Mouse (Mus musculus) kidney, postnatal 4 days (tissue): ENCODE measurements at regions not wholly inside any gene's neighbourhood (a gene's known extent, or its start where the extent isn't known, plus 50 kb on each side); places are given as distances from the start of the nearest gene placed in this dataset.

ENCODE experiments used
- DNase-seq, 2 experiments: peaks; one replicate each; pipeline ENCODE4 v3.0.0; 2021; ENCODE audit warnings: mixed read lengths in 2 of 2

DNA sequence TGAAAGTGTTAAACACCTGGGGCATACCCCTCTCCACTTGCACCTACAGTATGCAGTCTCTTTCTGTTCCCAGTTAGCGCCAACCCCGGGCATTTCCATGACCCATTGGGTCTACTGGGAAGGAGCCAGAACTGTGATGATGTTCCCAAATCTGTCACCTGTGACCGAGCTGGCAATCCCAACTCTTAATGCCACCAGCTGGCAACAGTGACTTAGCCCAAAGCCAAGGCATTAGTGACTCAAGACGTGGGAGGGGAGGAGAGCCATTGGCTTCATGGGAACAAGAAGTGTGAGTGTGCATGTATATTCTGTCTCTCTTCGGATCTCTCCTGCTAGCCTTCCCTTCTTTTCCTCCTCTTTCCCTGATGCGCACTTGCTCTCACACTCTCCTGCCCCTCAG is 178.9 kb upstream of the Cadm1 start:
- DNase-seq: no peak

DNA sequence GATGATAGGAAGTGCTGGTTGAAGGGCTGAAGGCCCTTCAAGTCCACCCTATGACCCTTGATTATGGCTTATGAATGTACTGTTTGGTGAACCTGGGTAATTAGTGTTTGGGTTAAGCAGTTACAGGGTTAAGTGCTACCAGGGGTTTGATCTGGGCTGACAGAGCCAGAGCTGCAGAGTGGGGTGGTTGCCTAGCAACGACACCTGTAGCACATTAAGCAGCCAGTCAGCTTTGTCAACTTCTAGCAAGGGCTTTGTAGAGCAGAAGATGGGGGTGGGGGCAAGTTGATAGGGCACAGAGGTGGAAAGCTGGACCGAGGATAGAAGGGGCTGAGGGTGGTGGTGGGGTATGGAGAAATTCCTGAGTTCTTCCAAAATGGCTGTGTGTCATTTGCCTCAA is 177.0 kb upstream of the Cadm1 start:
- peak; percentile 40 to 60 for DNase-seq

DNA sequence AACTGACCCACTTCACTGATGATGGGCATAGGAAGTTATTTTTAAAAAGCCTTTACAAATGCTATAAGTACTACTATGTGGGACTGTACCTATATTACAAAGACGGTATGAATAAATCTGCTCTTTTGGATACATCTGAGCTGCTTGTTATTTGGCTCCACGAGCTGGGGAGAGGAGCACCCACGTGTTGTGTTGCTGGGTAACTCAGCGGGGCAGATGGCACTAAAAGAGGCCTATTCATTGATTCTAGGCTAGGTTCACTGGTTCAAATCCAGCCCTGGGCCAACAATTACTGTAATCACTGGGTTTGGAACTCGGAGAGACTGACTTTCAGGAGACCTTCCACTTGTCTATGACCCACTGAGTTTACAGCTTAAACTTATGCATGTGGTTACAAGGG is 176.0 kb upstream of the Cadm1 start:
- no peak for DNase-seq

DNA sequence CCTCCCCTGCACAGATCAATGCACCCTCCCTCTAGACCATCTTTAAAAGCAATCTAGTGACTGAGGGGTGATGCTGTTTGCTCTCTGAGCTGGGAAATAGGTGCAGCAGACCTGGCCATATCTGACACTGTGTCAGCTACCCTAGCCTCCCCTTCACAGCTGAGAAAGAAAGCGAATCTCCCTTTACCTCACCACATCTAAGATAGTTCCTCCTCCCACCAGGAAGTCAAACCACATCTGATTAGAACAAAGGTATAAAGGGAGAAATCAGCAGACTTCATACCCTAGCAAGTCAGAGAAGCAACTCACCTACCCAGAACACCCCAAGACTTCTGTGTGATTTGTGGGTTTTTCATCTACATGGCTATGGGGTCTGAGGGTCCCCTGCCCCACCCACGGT is 175.6 kb upstream of the Cadm1 start:
- DNase-seq: no peak

DNA sequence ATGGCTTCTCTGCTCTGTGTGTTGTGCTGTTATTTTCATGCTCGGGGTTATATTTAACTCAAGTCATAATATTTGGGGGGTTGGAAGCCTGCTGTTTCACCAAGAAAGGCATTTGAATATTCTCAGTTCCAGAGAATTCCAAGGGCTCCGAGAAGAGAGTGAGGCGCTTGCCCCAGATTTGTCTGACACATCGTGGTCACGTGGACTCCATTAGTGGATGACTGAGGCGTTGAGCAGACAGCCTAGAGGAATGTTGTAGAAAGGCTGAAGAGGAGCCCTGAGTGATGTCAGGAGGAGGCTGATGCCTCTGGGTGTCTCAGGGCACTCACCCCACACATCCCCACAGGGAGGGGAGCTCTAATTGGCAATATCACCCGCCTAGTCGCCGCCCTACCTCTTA is 175.1 kb upstream of the Cadm1 start:
- no peak for DNase-seq

DNA sequence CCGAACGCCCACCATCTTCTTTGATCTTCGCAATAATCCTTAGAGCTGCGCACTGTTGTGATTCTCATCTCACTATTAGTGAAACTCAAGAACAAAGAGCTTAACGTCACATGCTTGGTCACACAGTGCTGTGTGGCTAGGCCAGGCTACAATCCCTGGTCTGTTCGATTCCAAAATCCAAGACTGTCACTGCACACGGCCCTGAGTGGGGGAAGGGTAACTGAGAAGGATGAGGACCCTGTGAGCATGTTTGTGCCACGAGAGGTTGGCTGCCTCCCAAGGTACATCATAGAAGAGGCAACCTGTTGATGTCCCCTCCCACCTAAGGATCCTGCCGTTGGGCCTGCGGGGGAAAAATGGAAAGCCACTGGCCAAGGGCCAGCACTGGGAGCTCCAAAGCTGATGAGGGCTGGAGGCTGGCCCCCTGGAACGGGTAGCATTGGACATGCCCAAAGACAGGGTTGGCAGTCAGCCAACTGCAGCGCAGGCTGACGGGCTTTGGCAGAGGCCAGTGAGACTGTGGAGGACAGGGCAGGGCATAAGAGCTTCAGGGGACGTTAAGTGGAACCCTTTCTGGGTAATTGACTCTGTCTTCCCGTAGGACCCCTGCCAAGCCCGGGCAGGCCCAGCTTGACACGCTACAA is 172.1 kb upstream of the Cadm1 start:
- DNase-seq: peak; percentile 52 to 64

DNA sequence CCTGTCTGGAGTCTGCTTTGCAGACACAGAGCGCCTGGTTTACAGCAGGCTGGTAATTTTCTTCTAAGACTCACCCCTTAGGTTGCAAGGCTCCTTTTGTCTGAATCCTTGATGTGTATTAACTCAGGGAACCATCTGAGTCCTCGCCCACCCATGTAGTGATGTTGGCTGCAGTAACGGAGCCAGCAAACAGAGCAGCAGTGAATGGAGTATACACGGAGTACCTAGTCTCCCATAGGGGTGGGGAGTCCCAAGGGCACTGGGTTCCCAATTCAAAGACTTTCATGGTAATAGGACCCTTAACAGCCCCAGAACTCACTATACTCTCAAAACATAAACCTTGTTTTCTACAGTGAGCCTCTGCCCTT is 171.6 kb upstream of the Cadm1 start:
- no peak for DNase-seq

DNA sequence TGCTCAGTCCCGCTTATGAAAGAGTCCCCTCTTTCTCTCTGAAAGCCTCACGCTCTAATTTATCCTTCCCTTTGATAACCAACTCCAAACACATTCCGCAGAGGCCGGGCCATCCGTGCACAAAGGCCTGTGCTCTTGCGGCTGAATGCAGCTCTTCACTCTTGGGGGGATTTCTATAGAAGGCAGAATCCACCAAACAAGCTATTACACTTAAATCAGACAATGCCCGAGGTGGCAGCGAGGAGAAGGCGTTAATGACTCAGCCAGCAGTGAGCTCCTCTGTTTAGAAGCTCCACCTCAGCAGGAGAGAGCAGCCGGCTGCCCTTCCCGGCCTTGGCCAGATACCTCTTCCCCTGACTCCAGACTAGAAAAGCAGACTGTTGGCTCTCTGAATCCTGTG is 166.9 kb upstream of the Cadm1 start:
- no peak for DNase-seq

DNA sequence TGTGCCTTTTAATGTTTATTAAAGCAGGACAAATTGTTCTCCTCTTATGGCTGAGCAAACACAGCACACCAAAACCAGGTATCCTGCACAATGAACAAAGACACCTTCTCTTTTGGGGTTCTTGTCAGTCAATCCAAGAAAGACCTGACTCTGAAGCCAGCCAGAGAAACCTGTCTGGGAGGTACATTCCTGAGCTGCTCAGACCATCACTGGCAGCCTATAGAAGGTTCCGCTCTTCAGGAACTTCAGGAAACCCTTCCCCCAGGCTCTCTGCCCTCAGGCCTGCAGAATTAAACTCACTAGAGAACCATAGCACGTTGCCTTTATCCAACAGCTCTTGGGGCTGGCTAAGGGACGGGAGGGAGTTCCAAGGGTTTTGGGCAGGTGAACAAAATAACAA is 165.2 kb upstream of the Cadm1 start:
- DNase-seq: no peak

DNA sequence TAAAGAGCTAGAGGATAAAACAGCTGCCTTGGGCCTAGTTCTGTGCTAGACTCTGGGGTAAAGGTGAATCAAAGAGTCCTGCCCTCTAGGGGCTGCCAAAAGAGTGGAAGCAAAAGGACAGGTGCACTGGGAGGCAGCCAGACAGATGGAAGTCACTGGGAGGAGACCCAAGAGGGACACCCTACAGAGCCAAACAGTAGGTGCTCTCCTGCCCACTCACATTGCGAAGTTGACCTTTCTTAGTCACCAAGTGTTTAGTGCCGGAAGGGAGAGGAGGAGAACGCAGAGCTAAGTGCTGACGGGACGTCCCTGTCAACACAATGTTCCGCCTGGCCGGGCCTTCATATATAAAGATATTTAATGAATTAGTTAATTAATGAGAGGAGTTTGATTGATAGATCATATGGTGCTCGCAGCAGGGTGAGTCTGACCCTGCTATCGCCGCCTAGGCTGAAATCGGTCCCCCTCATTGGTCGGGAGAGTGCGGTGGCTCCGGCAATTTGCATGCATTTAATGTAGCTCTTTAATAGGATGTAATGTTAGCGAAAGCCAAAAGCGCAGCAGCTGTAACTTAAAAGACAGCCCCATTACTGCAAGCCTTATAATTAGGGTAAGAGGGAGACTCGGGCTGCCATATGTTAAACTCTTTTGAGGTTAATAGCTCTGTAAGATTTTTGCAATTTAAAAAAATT is 162.6 kb upstream of the Cadm1 start:
- peak in 1 of 2 experiments; percentile 30 for DNase-seq

DNA sequence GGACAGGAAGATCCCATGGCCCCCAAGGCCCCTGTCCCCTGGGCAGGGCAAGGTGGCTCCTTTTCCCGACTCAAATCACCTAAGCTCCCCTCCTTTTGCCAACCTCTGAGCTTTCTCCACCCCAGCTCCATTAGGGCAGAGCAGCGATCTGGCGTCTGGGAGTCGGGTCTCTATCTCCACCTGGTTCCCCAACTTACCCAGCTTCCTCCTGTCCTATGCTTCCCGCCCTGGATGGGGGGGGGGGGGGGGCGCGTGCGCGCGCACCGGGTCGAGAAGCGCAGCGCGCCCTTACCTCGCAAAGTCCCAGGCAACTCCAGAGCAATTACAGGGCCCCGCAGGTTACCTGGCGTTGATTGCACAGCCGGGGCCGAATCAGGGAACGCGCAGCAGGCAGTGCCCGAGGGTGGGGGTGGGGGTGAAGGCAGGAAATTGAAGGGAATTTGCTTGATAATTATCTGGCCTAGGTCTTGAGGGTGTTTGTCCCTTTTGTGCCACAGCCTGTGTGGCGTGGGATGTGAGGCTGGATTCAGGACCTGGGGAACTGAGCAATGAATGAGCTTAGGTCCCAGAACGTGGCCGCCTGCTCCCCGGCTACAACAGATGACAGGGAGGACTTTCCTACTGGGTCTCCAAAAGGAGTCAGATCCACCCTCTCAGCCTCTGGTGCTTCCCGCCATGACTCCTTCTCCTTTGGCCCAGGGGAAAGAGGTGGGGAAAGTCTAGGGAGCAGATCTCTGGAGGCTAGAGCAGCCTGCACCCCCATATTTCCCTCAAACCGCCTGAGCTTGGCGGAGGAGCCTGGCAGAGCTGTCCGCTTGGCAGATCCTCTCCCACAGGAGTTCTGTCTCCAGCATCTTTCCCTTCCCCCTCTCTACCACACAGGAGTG is 161.7 kb upstream of the Cadm1 start:
- DNase-seq: peak; percentile 27 to 44

DNA sequence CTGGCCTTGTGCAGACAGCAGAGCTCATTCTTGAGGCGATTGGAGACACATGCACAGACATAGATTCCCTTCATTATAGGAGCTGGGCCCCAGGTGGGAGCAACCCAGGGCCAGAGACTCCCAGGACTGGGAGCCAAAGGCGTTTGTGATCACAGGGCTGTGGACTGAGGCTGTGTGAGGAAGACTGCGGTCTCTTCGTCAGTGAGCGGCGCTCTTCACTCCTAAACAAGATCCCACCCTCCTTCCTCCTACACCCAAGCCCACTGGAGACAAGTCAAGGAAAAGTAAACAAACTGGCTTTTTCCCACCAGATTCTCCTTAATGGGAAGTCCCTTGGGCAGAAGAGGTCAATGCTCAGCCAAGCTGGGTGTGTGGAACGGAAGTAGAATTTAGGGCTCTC is 157.7 kb upstream of the Cadm1 start:
- DNase-seq: no peak

DNA sequence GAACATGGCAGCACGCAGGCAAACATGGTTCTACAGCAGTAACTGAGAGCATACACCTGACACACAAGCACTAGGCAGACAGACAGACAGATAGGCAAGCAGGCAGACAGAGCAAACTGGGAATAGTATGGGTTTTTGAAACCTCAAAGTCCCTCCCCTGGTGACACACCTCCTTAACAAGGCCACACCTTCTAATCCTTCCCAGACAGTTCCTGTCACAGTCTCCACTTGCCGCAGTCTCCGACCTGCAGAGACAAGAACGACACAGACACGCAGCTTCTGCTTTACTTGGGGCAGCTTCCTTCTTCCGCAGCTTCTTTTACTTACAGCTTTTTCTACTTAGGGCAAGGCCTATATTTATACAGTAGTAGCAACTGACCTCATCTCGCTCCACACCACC is 155.9 kb upstream of the Cadm1 start:
- DNase-seq: no peak

DNA sequence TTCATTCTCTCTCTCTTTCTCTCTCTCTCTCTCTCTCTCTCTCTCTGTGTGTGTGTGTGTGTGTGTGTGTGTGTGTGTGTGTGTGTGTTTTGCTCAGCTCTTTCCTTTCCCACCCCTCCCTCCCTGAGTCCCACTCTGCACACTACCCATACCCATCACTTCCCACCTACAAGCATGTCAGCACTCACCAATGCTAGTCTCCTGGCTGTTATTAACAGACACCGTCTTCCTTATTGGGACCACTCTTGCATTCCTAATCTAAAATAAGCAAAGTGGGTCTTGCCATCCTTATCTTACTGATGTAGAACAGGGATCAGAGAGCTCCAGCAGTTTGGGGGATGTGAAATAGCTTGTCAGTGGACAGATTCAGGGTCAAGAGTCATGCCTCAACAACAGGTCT is 153.3 kb upstream of the Cadm1 start:
- DNase-seq: no peak

DNA sequence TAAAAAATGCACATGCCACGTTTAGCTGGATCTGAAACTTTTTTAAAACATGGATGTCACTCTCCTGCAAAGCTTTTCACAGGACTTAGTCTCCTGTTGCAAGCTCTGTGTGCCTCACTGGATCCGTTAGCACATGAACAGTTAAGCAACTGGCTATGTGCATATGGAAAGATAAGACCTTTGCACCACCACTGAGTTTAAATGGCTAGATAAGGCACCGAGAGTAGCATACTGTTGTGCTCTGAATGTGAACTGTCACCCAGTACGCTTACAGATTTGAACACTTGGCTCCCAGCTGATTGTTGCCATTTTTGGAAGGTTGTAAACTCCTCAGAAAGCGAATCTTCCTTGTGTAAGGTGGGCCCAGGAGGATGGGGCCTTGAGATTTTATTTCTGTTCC is 151.4 kb upstream of the Cadm1 start:
- no peak for DNase-seq

DNA sequence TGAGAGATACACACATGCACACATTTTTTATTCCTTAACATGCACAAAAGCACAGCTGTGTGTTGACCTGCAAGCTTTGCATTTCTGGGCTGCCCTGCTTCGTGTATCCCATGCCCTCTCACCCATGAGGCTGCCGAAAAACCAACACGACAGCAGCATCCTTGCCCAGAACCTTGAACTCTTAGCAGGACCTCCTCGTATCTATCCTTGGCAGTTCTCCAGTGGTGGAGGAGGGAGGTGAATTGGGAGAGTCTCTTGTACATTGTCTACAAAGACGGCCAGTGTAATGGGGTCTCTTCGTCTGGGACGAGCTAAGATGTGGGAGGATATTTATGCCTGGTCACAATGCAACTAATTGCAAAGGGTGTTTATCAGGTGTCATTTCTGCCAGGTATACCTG is 149.6 kb upstream of the Cadm1 start:
- no peak for DNase-seq

DNA sequence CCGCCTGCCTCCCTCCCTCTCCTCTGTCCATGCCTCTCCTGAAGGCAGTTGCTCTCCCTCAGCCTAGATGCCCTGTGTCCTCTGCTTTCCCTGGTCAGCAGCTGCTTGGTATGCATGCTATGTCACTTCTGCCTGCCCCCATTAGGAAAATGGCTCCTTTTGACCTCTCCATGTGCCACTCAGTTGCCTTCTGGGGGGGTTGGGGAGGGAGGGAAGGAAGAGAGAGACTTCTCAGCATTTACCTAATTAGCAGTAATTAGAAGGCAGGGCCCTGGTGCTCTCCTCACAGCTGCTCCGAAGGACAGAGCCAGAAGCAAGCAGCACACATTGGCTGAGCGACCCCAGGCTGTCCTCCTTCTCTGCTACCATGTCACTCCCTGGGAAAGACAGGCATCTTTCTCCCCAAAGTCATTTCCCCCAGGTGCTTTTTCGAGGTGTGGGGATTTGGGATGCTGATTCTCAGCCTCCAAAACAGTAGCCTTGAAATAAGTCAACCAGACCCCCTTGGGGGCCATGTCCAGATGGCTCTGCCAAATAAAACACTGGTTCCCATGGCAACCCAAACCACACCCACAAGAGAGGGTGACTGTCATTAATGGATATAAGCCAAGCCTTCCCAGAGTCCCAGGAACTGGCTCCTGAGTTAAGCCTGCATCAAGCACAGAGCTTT is 145.7 kb upstream of the Cadm1 start:
- DNase-seq: peak; percentile 13 to 37

DNA sequence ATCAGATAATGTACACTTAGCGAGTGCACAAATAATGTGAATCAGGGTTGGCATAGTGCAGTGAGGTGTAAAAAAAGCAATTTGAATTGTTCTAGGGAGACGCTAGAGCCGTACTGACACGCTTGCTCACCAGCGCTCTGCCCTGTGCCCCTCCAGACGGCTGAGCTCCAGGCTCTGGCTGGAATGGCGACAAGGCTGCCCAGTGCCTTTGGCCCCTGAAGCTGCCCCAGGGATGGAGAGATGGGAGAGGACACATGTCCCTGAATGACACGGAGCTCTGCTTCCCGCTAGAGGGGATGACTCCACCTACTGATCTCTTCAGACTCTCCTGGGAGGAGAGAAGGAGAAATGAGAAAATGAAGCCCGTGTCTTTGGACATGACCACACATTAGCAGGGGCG is 143.3 kb upstream of the Cadm1 start:
- no peak for DNase-seq

DNA sequence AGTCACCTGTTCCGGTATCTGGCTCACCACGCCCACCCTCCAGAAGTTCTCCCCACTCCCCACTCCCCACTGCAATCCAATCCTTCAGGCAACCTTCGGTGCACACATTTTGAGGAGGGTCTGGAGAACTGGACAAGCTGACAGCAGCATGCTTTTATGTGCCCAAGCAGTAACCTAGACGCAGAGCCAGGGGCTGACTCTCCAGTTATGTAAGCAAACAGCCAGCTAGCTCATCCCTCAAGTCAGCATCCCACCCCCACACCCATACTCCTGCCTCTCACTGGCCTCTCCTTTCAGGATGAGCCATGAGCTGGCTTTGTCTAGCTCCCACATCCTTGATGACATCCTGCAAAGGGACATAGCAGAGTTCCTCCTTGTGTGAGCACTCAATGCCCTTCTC is 142.8 kb upstream of the Cadm1 start:
- DNase-seq: no peak

DNA sequence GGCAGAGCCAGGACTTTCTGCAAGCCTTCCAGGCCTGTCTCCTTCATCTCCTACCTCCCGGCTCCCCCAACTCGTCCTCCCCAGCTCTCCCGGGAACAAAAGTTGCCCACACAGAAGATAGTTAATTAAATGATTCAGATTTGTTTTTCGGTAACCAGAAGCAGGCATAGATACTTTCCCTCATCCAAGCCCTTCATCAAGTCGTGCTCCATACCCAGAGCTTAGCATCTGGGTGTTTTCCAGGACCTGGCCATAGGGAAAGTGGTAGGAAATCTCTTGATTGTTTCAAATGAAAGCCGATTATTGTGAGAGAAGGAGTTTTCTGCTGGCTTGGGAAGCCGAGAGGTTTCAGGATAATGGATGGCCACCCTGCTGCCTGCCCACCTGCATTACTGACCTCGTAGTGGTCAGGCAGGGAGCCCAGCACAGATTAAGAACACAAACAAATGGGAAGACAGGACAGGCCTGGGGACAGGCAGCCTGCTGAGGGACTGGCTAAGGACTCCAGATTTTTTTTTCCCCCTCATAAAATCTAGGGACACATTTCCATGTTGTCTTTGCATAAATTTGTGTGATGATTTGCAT is 142.2 kb upstream of the Cadm1 start:
- no peak for DNase-seq

DNA sequence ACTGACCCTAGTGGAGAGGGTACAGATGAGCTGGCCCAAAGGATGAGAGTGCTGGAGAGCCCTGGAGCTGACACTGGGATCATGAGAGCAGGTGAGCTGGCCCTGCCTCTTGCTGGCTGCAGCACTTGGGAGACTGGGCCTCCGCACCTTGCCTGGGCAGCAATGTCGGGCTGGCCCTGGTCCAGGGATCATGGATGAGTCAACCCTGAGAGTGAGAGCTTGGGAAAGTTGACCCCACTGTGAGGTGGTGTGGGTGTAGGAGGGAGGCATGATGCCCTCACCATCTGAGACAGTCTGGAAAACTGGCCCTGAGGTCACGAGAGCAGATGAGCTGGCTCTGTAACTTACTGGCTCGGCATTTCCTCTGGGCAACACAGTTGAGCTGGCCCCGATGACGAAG is 140.1 kb upstream of the Cadm1 start:
- DNase-seq: no peak

DNA sequence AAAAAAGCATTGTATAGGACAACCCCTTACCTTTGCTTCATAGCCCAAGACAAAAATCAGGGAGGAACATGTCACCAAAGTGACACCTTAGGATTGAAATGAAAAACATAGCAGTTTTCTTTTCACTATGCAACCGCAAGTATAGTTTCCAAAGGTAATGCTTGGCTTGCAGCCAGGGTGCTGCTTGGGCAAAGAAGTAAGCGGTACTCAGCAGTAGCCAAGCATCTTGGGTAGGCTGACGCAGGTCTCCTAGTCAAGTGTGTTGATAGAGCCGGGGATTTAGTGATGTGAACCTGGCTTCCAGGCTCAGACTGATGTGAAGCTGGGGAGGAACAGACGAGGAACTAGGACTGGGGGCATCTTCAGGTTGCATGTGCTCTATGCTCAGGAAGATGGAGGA is 138.3 kb upstream of the Cadm1 start:
- no peak for DNase-seq

DNA sequence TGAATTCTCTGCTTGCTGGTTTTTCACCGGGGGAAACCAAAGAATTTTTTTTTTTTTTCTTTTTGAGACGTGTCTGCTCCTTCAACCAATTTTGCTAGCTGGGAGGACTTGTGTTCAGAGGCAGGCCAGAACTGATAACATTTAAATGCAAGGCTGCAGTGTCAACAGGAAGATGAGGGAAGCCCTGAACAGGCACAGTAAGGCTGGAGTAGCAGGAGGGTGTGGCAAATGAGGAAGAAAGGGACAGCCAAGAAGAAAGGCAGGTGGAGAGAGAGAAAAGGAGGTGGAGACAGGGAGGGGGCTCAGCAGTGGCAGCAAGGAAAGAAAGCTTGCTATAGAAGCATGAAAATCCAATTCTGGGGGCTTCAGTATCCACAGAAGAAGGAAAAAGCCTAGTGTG is 130.4 kb upstream of the Cadm1 start:
- DNase-seq: no peak
